Mouse (Mus musculus) lung, postnatal 0 days (tissue): ENCODE results near the gene Dhrs9.

Experiments used
- CTCF ChIP-seq: IDR thresholded peaks from 2 replicates; pipeline ENCODE4 v1.5.1; 2016; ENCODE audit warnings: antibody characterized with exemption, mild to moderate bottlenecking
- EP300 ChIP-seq: IDR thresholded peaks from 2 replicates; pipeline ENCODE4 v1.6.1; 2016; ENCODE audit warnings: antibody characterized with exemption, mild to moderate bottlenecking, control low read depth

DNA sequence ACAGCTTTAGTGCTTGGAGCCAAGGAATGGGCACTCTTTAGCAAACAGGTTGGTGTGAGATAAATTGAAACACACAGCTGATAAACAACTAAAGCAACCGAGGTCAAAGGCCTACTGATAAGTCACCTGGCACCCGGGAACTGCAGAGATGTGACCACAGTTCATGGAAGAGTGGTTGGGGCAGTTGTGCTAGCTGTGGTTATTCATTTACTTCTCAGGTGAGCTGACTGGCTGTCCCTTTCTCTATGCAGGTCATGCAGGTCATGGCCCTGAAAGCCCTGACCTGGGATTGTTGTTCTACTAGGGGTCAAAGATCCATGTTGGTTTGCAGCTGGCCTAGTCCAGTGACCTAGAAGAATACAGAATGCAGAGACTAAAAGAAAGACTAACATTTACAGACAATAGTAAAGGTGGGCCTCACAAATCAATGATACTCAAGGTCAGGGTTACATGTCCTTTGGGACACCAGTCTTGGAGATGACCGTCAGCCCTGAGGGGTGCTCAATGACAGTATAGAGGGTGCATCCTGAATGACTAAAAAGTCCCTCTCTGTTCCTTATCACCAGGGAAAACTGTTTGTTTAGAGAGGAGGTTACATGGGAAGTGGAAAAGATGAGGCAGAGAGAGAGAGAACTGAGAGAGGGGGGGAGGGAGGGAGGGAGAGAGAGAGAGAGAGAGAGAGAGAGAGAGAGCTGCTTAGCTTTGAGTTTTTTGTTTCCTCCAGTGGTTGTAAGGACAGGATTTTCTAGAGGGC, 6.0 kb downstream of the Dhrs9 start:
- TF ChIP-seq EP300: no peak
- no peak for TF ChIP-seq CTCF
